Mouse (Mus musculus): ENCODE measurements at regions not wholly inside any gene's neighbourhood (a gene's known extent, or its start where the extent isn't known, plus 50 kb on each side); places are given as distances from the start of the nearest gene placed in this dataset.

- DNase-seq, result peak in 1 of 2 experiments; percentile 4
These were observed 52.0 kb upstream of the Tro start for GRCm38 (mm10) chrX:150709416-150709815.

Measured in kidney, adult 8-10 months (tissue).